Mouse (Mus musculus): Measurements from ENCODE around the gene Atp4b. TPM values are rescaled to one million over a fixed set of nuclear protein-coding genes. Genes with fewer than 3 reads are reported as not detected.

Atp4b gene
- polyA plus RNA-seq, 1 experiment = 0.58 TPM

Other genes with a start within 250 kb of the Atp4b start
- gene Lamp1, start 237.7 kb downstream of the Atp4b start, polyA plus RNA-seq (2012; rRNA removed) = 1,248 and 1,383 TPM in 2 replicates
- gene Grtp1, start 196.2 kb downstream of the Atp4b start, polyA plus RNA-seq (2012; rRNA removed) = 12.4 and 27.1 TPM in 2 replicates
- gene Adprhl1, start 142.7 kb downstream of the Atp4b start, polyA plus RNA-seq (2012; rRNA removed) = 0.19 and 0.41 TPM in 2 replicates
- 18.5 and 22.4 TPM in 2 replicates for gene Dcun1d2, start 108.7 kb downstream of the Atp4b start, polyA plus RNA-seq (2012; rRNA removed)
- gene Tmco3, start 108.6 kb downstream of the Atp4b start, polyA plus RNA-seq (2012; rRNA removed) = 22.4 and 28.7 TPM in 2 replicates
- 41.0 and 49.5 TPM in 2 replicates for gene Tfdp1, start 58.1 kb downstream of the Atp4b start, polyA plus RNA-seq (2012; rRNA removed)
- 0.04 TPM in 1 of 2 replicates, not detected in the other for gene Grk1, start 8.3 kb upstream of the Atp4b start, polyA plus RNA-seq (2012; rRNA removed)
- gene Tmem255b, start 38.4 kb upstream of the Atp4b start, polyA plus RNA-seq (2012; rRNA removed) = 4.5 and 5.6 TPM in 2 replicates
- 147 and 154 TPM in 2 replicates for gene Gas6, start 97.7 kb upstream of the Atp4b start, polyA plus RNA-seq (2012; rRNA removed)
- gene 1700029H14Rik, start 165.6 kb upstream of the Atp4b start, polyA plus RNA-seq (2012; rRNA removed) = 3.1 and 3.4 TPM in 2 replicates

Measured in gonadal fat pad, adult 2 months (tissue).